Mouse (Mus musculus) midbrain, embryonic 12.5 days (tissue): Measurements from ENCODE around the gene Kxd1. TPM values are rescaled to one million over a fixed set of nuclear protein-coding genes. Genes with fewer than 3 reads are reported as not detected.

Source experiments
- ATAC-seq: fragments of 200-750 bp; cut with Nextera tagmentation; 2 replicates; pipeline ENCODE4 v1.8.0; 2017; ENCODE audit warnings: low read depth, moderate TSS enrichment, moderate library complexity; ENCODE audit not compliant: low FRiP score
- H3K27ac ChIP-seq: fragments of 300-500 bp; sonication (generic); replicated peaks from 2 replicates; pipeline ENCODE4 v1.5.1; 2016; ENCODE audit warnings: mild to moderate bottlenecking
- H3K27me3 ChIP-seq: fragments of 300-500 bp; sonication (generic); 2 replicates; pipeline ENCODE4 v1.6.1; 2016; ENCODE audit warnings: mild to moderate bottlenecking
- H3K36me3 ChIP-seq: fragments of 300-500 bp; sonication (generic); 2 replicates; pipeline ENCODE4 v1.6.1; 2016
- H3K4me1 ChIP-seq: fragments of 300-500 bp; sonication (generic); 2 replicates; pipeline ENCODE4 v1.6.1; 2016
- H3K4me2 ChIP-seq: fragments of 300-500 bp; sonication (generic); replicated peaks from 2 replicates; pipeline ENCODE4 v1.6.1; 2016; ENCODE audit warnings: mild to moderate bottlenecking, moderate library complexity
- H3K4me3 ChIP-seq: fragments of 300-500 bp; sonication (generic); 2 replicates; pipeline ENCODE4 v1.5.1; 2016; ENCODE audit warnings: mild to moderate bottlenecking
- H3K9ac ChIP-seq: fragments of 300-500 bp; sonication (generic); replicated peaks from 2 replicates; pipeline ENCODE4 v1.6.1; 2016; ENCODE audit warnings: mild to moderate bottlenecking, moderate library complexity
- H3K9me3 ChIP-seq: fragments of 300-500 bp; sonication (generic); 2 replicates; pipeline ENCODE4 v1.6.1; 2016; ENCODE audit warnings: mild to moderate bottlenecking
- WGBS: fragments of 180-500 bp; shearing (Covaris S2); methylation state at CpG from one replicate; pipeline ENCODE4 v1.1.7; 2016; 5-methylcytosine and 5-hydroxymethylcytosine counted together
- polyA plus RNA-seq: library from polyadenylated mRNA; unstranded; fragments of >200 nt; fragmentation: Nextera tagmentation; extraction: Ambion mirVana; gene quantifications from 2 replicates; pipeline ENCODE4 v1.2.1, GENCODE M21; 2016

Kxd1 gene
- polyA plus RNA-seq, 1 experiment from 2014 or later = 52.1 TPM

GRCm38 (mm10) chr8:70495771-70496062, 32.0 kb downstream of the Kxd1 start:
- 6% methylated on average over 12 of the region's 12 CpGs for WGBS
- Histone ChIP-seq H3K4me3 (peak overlapping the region; percentile 5), H3K36me3 (no peaks in the 10 kb centered on the region), H3K4me2 (peak overlapping the region; percentile 18; the same call in 1 of the 2 replicates), H3K27me3 (peaks cover 100% of the 10 kb centered on the region), H3K9me3 (no peaks in the 10 kb centered on the region), H3K4me1 (peaks cover 36% of the 10 kb centered on the region), H3K9ac (no peak overlapping the region; the same call in 1 of the 2 replicates), H3K27ac (no peak overlapping the region)
- ATAC-seq = no peak

GRCm38 (mm10) chr8:70495001-70495770, 32.6 kb downstream of the Kxd1 start:
- peak overlapping the region; percentile 18; the same call in 1 of the 2 replicates for H3K4me2 ChIP-seq
- H3K4me3 ChIP-seq = peak overlapping the region; percentile 5
- H3K9me3 ChIP-seq = no peaks in the 10 kb centered on the region
- WGBS = 3% methylated on average over 21 of the region's 21 CpGs
- H3K36me3 ChIP-seq = no peaks in the 10 kb centered on the region
- H3K4me1 ChIP-seq = peaks cover 35% of the 10 kb centered on the region
- H3K9ac ChIP-seq = no peak overlapping the region; the same call in 1 of the 2 replicates
- 0 out of 2 replicates have a peak, but pooled peaks have one; percentile 18 for ATAC-seq
- no peak overlapping the region for H3K27ac ChIP-seq
- peaks cover 100% of the 10 kb centered on the region for H3K27me3 ChIP-seq

- WGBS = 4% methylated on average over 28 of the region's 28 CpGs
- 0 out of 2 replicates have a peak overlapping the region, but pooled peaks have one; percentile 52 for H3K4me2 ChIP-seq
- H3K4me3 ChIP-seq = peak overlapping the region; percentile 9; the same call in 1 of the 2 replicates
- no peaks in the 10 kb centered on the region for H3K9me3 ChIP-seq
- H3K36me3 ChIP-seq = no peaks in the 10 kb centered on the region
- H3K27ac ChIP-seq = no peak overlapping the region
- no peak for ATAC-seq
- peaks cover 100% of the 10 kb centered on the region for H3K27me3 ChIP-seq
- H3K4me1 ChIP-seq = peaks cover 38% of the 10 kb centered on the region
- H3K9ac ChIP-seq = no peak overlapping the region
These were observed 33.3 kb downstream of the Kxd1 start for GRCm38 (mm10) chr8:70494416-70494945.

GRCm38 (mm10) chr8:70493692-70494415, 33.9 kb downstream of the Kxd1 start:
- Histone ChIP-seq H3K36me3 (no peaks in the 10 kb centered on the region), H3K9me3 (no peaks in the 10 kb centered on the region), H3K4me3 (peak overlapping the region; percentile 36; the same call in 1 of the 2 replicates), H3K9ac (no peak overlapping the region), H3K4me2 (peak overlapping the region; percentile 52), H3K4me1 (peaks cover 44% of the 10 kb centered on the region), H3K27me3 (peaks cover 100% of the 10 kb centered on the region), H3K27ac (no peak overlapping the region)
- ATAC-seq = no peak; the same call in 1 of the 2 replicates
- WGBS = under 1% methylated on average over 47 of the region's 47 CpGs

- WGBS = under 1% methylated on average over 70 of the region's 93 CpGs
- Histone ChIP-seq H3K9me3 (no peaks in the 10 kb centered on the region), H3K9ac (peak within 1 kb of the TSS; percentile 7; the same call in 1 of the 2 replicates), H3K27me3 (peaks cover 100% of the 10 kb centered on the region), H3K4me2 (peak within 1 kb of the TSS; percentile 52), H3K36me3 (no peaks in the 10 kb centered on the region), H3K4me3 (peak within 1 kb of the TSS; percentile 36), H3K27ac (no peak within 1 kb of the TSS), H3K4me1 (peaks cover 52% of the 10 kb centered on the region)
- ATAC-seq = no peak
These were observed 34.8 kb downstream of the Kxd1 start, which contains the start of gene Crlf1 for GRCm38 (mm10) chr8:70492664-70493640. Gene Crlf1, plus strand, starts transcription at chr8:70493158.

GRCm38 (mm10) chr8:70490880-70491495, 36.8 kb downstream of the Kxd1 start:
- no peaks in the 10 kb centered on the region for H3K9me3 ChIP-seq
- peaks cover 100% of the 10 kb centered on the region for H3K27me3 ChIP-seq
- 0 out of 2 replicates have a peak overlapping the region, but pooled peaks have one; percentile 2 for H3K4me2 ChIP-seq
- under 1% methylated on average over 20 of the region's 20 CpGs for WGBS
- H3K36me3 ChIP-seq = no peaks in the 10 kb centered on the region
- no peak for ATAC-seq
- 0 out of 2 replicates have a peak overlapping the region, but pooled peaks have one; percentile 4 for H3K4me3 ChIP-seq
- peaks cover 64% of the 10 kb centered on the region for H3K4me1 ChIP-seq
- no peak overlapping the region for H3K9ac ChIP-seq
- no peak overlapping the region for H3K27ac ChIP-seq

- no peak overlapping the region for H3K27ac ChIP-seq
- H3K27me3 ChIP-seq = peaks cover 100% of the 10 kb centered on the region
- ATAC-seq = no peak
- WGBS = 5% methylated on average over 10 of the region's 10 CpGs
- H3K9ac ChIP-seq = no peak overlapping the region
- H3K4me1 ChIP-seq = peaks cover 58% of the 10 kb centered on the region
- H3K4me2 ChIP-seq = no peak overlapping the region; the same call in 1 of the 2 replicates
- H3K4me3 ChIP-seq = no peak overlapping the region
- no peaks in the 10 kb centered on the region for H3K9me3 ChIP-seq
- no peaks in the 10 kb centered on the region for H3K36me3 ChIP-seq
These were observed 37.5 kb downstream of the Kxd1 start for GRCm38 (mm10) chr8:70490061-70490879.

GRCm38 (mm10) chr8:70489576-70489975, 38.2 kb downstream of the Kxd1 start:
- H3K4me1 ChIP-seq = peaks cover 51% of the 10 kb centered on the region
- H3K27me3 ChIP-seq = peaks cover 100% of the 10 kb centered on the region
- H3K27ac ChIP-seq = no peak overlapping the region
- peak overlapping the region; percentile 43 for H3K4me2 ChIP-seq
- WGBS = 1% methylated on average over 31 of the region's 41 CpGs
- no peaks in the 10 kb centered on the region for H3K36me3 ChIP-seq
- no peak for ATAC-seq
- H3K4me3 ChIP-seq = peak overlapping the region; percentile 33
- H3K9me3 ChIP-seq = no peaks in the 10 kb centered on the region
- H3K9ac ChIP-seq = no peak overlapping the region; the same call in 1 of the 2 replicates

- no peak for ATAC-seq
- Histone ChIP-seq H3K27ac (no peak overlapping the region), H3K9me3 (no peaks in the 10 kb centered on the region), H3K4me3 (peak overlapping the region; percentile 33), H3K27me3 (peaks cover 100% of the 10 kb centered on the region), H3K36me3 (no peaks in the 10 kb centered on the region), H3K4me2 (peak overlapping the region; percentile 43), H3K4me1 (peaks cover 45% of the 10 kb centered on the region), H3K9ac (no peak overlapping the region)
- 3% methylated on average over 14 of the region's 14 CpGs for WGBS
These were observed 38.8 kb downstream of the Kxd1 start for GRCm38 (mm10) chr8:70488931-70489470.
